8 mouse cellular contexts compared by ENCODE assay signal in genomic region chr16:30171381-30172079, GRCm38 (mm10).
A peak's percentile ranks its signal among the peaks of the same experiment; 100 is the strongest.
DNase-seq lines count a peak whose midpoint lies in the region; ATAC-seq lines count a peak whose summit lies in the region.

No protein-coding gene starts in this region.

- H3K4me3 ChIP-seq in heart, embryonic 11.5 days (ENCODE audit: low read depth, low read length), result no peak overlapping the region
- no peak overlapping the region for H3K4me3 ChIP-seq in neural tube, embryonic 14.5 days (ENCODE audit: low read depth, low read length)

- ATAC-seq in heart, embryonic 11.5 days (replicated peaks; ENCODE audit: insufficient number of reproducible peaks, low FRiP score, low TSS enrichment), result no peak
- ATAC-seq in neural tube, embryonic 14.5 days (ENCODE audit: low read depth), result peak; percentile 72
- no peak for ATAC-seq in megakaryocyte-erythroid progenitor cell, adult 5-6 weeks (replicated peaks; ENCODE audit: low FRiP score, low TSS enrichment, poor library complexity, severe bottlenecking)

- H3K4me1 ChIP-seq in heart, embryonic 11.5 days (ENCODE audit: control insufficient read depth, insufficient read depth, low read length), result peaks cover 5% of the 10 kb centered on the region; the same call in 1 of the 2 replicates
- H3K4me1 ChIP-seq in neural tube, embryonic 14.5 days (ENCODE audit: control insufficient read depth, insufficient read depth, low read length), result 0 out of 2 replicates have a peak, but pooled peaks cover 8% of the 10 kb centered on the region

- H3K4me2 ChIP-seq in heart, embryonic 11.5 days, result no peak overlapping the region
- no peak overlapping the region for H3K4me2 ChIP-seq in neural tube, embryonic 14.5 days (ENCODE audit: low read depth, low read length)

- H3K36me3 ChIP-seq in heart, embryonic 11.5 days (ENCODE audit: control insufficient read depth, insufficient read depth, low read length), result no peaks in the 10 kb centered on the region
- H3K36me3 ChIP-seq in neural tube, embryonic 14.5 days (ENCODE audit: control insufficient read depth, insufficient read depth, low read length), result no peaks in the 10 kb centered on the region

- 64% methylated on average over 24 of the region's 24 CpGs for WGBS in heart, embryonic 11.5 days (ENCODE audit: insufficient replicate concordance)
- WGBS in neural tube, embryonic 14.5 days, result 56% methylated on average over 24 of the region's 24 CpGs

- 0 out of 2 replicates have a peak, but pooled peaks cover 2% of the 10 kb centered on the region for H3K27me3 ChIP-seq in heart, embryonic 11.5 days (ENCODE audit: control insufficient read depth, insufficient read depth, low read length)
- no peaks in the 10 kb centered on the region for H3K27me3 ChIP-seq in neural tube, embryonic 14.5 days (ENCODE audit: control insufficient read depth, insufficient read depth, low read length)

- H3K27ac ChIP-seq in heart, embryonic 11.5 days (ENCODE audit: low read depth, low read length), result no peak overlapping the region
- H3K27ac ChIP-seq in neural tube, embryonic 14.5 days (ENCODE audit: low read depth, low read length), result no peak overlapping the region

- DNase-seq in heart, adult 11 months, result peak; percentile 98
- peak; percentile 39 for DNase-seq in thymus, postnatal 14 days
- no peak for DNase-seq in thymus, postnatal 4 days
- DNase-seq in gastrocnemius, postnatal 10 days, result peak; percentile 80
- DNase-seq in kidney, postnatal 14 days, result peak; percentile 54

- no peaks in the 10 kb centered on the region for H3K9me3 ChIP-seq in heart, embryonic 11.5 days (replicated peaks; ENCODE audit: control insufficient read depth, low read length)
- no peaks in the 10 kb centered on the region for H3K9me3 ChIP-seq in neural tube, embryonic 14.5 days (ENCODE audit: control insufficient read depth, low read length)

- no peak overlapping the region for H3K9ac ChIP-seq in heart, embryonic 11.5 days (ENCODE audit: low read depth, low read length)
- H3K9ac ChIP-seq in neural tube, embryonic 14.5 days (replicated peaks; ENCODE audit: low read depth, low read length), result no peak overlapping the region
